Mouse (Mus musculus) 3T3-L1 (cell line): ENCODE data around the gene Tia1.
"Not testable (repeated sequence)": the region's sequence is repeated elsewhere in the genome, so short reads cannot be mapped to it uniquely, and the experiment has no call there.

Experiments used
- DNase-seq: peaks from one replicate; pipeline ENCODE4 v3.0.0-alpha.2; 2015; ENCODE audit warnings: low read depth, low spot score

The Tia1 gene

GRCm38 (mm10) chr6:86404100-86404861 is at the start of gene Tia1:
Gene Tia1 (plus strand): TSS chr6:86404219.
- peak; percentile 100 for DNase-seq

GRCm38 (mm10) chr6:86354948-86355347 is 49.1 kb upstream of the Tia1 start:
- DNase-seq, result no peak

DNA sequence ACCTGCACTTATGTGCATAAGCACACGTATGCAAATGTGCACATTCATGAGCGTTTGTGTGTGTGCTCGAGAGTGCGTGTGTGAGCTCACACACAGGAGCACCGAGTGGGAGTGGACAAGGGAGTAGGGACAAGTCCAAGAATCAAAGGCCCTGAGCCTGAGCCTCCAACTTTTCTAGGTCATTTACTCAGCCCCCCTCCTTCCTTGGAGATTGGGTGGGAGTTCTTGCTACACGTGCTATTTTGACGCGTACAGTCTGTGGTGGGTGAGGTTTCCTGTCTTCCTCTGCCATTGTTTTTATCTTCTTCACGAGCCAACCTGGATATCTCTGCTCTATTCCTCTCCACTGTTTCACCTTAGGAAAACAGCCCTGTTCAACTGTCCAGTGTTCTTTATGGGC is 47.1 kb upstream of the Tia1 start:
- no peak for DNase-seq

- no peak for DNase-seq
Measured at GRCm38 (mm10) chr6:86360691-86361090, 43.3 kb upstream of the Tia1 start.

- no peak for DNase-seq
Measured at GRCm38 (mm10) chr6:86361373-86361772, 42.6 kb upstream of the Tia1 start.

- peak; percentile 94 for DNase-seq
Measured at GRCm38 (mm10) chr6:86364442-86365141, 39.4 kb upstream of the Tia1 start.

- peak; percentile 99 for DNase-seq
Measured at GRCm38 (mm10) chr6:86365371-86366124, 38.5 kb upstream of the Tia1 start, which contains the start of gene Fam136a. Gene Fam136a (plus strand): TSS chr6:86365646.

- DNase-seq, result peak; percentile 47
Measured at GRCm38 (mm10) chr6:86366125-86366852, 37.7 kb upstream of the Tia1 start.

GRCm38 (mm10) chr6:86366853-86367249 is 37.2 kb upstream of the Tia1 start:
- no peak for DNase-seq

DNA sequence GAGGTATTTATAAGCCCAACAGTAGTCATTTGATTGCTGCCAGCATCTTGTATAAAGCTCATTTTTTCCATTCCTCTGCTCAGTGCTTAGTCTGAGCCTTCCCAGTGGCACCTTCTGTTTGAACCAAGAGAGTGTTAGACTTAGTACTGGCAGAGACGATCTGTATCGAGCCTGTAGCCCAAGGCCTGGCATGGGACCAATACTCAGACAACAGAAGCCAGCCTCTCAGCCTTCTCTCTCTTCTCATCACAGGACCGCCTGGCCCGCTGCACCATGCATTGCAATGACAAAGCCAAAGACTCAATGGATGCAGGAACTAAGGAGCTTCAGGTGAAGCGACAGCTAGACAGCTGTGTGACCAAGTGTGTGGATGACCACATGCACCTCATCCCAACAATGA is 35.5 kb upstream of the Tia1 start:
- DNase-seq, result no peak

DNA sequence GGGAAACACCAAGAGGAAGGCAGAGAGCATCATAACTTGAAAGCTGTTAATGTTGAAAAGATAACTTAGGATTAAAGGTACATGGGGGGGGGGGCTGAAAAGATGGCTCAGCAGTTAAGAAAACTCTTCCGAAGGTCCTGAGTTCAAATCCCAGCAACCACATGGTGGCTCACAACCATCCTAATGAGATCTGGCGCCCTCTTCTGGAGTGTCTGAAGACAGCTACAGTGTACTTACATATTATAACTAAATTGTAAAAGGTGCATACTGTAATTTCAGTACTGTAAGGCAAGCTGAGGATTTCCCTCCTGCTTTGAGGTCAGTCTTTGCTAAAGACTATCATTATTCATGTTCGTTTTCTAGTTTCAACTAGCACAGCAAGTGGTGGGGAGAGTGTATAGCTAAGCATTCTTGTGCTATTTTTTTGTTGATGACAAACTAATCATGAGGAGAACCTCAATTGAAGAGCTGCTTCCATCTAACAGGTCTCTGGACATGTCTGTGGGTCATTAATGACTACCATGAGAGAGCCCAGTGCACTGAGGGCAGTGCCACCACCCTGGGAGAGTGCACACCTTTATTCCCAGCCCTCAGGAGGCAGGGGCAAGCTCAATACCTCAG is 33.8 kb upstream of the Tia1 start:
- DNase-seq, result peak; percentile 68

DNA sequence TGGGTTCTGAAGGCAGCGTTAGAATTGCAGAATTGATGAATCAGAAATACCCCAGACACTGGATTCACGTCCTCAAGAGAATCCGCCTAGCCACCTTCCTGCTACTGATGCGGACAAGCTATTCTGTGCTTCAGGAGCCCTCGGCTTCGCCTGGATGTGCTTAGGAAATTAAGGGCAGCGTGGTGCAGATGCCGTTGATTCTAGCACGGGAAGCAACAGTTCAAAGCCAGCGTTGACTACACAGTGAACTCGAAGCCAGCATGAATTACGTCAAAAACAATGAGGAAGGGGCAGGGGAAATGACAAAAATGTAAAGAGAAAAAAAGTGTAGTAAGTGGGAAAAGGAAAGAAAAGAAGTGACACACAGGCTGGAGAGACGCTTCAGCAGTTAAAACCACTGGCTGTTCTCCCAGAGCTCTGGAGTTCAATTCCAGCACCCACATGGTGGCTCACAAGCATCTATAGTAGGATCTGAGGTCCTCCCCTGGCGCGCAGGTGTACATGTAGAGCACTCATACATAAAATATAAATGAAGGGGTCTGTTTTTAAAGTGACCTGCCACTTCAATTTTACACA is 33.2 kb upstream of the Tia1 start, which contains the start of gene Snrpg:
Gene Snrpg, plus strand, starts transcription at position 541 of the 576 bp plus-strand sequence.
- DNase-seq, result peak; percentile 20

GRCm38 (mm10) chr6:86371340-86371911 is 32.6 kb upstream of the Tia1 start:
- peak; percentile 98 for DNase-seq

- DNase-seq, result peak; percentile 40
Measured at GRCm38 (mm10) chr6:86371950-86372516, 32.0 kb upstream of the Tia1 start.

- DNase-seq, result no peak
Measured at GRCm38 (mm10) chr6:86373556-86373955, 30.5 kb upstream of the Tia1 start.

- DNase-seq, result no peak
Measured at GRCm38 (mm10) chr6:86378341-86378740, 25.7 kb upstream of the Tia1 start.

- DNase-seq, result not testable (repeated sequence)
Measured at GRCm38 (mm10) chr6:86380112-86380511, 23.9 kb upstream of the Tia1 start.

DNA sequence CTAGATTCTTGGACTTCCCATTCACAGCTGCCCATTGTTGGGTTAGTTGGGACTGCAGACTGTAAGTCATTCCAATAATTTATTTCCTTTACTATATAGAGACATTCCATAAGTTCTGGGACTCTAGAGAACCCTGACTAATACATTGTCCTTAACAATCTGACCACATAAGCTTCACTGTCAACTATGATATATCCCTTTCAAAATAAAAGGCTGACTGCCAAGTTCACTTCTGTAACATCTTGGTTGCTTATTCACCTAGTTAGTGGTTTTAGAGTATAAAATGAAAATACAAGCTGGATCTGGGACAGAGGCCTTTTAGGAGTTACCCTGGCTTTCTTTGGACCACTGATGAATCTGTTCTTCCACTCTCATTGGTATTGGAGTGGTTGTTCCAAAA is 21.5 kb upstream of the Tia1 start:
- DNase-seq, result peak; percentile 83

DNA sequence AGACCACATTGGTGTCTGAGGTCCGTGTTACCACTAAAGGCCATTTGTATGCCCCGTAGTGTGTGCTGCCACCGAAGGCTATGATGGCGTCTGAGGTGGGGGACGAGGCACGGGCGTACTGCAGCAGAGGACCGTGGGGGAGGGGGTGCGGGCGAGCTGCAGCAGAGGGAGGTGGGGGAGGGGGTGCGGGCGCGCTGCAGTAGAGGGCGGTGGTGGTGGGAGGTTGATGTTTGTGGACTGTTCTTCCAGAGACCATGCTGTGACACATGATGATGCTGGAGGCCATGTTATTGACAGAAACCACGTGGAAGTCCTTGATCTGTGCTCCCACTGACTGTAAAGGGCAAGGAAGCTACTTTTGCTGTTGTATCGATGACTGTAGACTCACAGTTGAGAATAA is 20.6 kb upstream of the Tia1 start:
- DNase-seq, result no peak

- DNase-seq, result no peak
Measured at GRCm38 (mm10) chr6:86384692-86385091, 19.3 kb upstream of the Tia1 start.
